Mouse (Mus musculus): ENCODE results near the gene B4galt7. TPM values are rescaled to one million over a fixed set of nuclear protein-coding genes. Genes with fewer than 3 reads are reported as not detected.

B4galt7 gene
- polyA plus RNA-seq, 1 experiment from 2014 or later: 27.7 TPM

Other genes with a start within 250 kb of the B4galt7 start
- gene Lman2, start 237.1 kb upstream of the B4galt7 start, polyA plus RNA-seq (2014; fragmentation: Nextera tagmentation; extraction: Ambion mirVana): 64.8 and 77.3 TPM in 2 replicates
- 0.42 and 0.48 TPM in 2 replicates for gene Rgs14, start 230.2 kb upstream of the B4galt7 start, polyA plus RNA-seq (2014; fragmentation: Nextera tagmentation; extraction: Ambion mirVana)
- not detected in 2 replicates for gene Slc34a1, start 201.7 kb upstream of the B4galt7 start, polyA plus RNA-seq (2014; fragmentation: Nextera tagmentation; extraction: Ambion mirVana)
- gene Pfn3, start 184.7 kb upstream of the B4galt7 start, polyA plus RNA-seq (2014; fragmentation: Nextera tagmentation; extraction: Ambion mirVana): not detected in 2 replicates
- gene F12, start 173.1 kb upstream of the B4galt7 start, polyA plus RNA-seq (2014; fragmentation: Nextera tagmentation; extraction: Ambion mirVana): 0.28 TPM in 1 of 2 replicates, not detected in the other
- 37.6 and 52.3 TPM in 2 replicates for gene Grk6, start 154.8 kb upstream of the B4galt7 start, polyA plus RNA-seq (2014; fragmentation: Nextera tagmentation; extraction: Ambion mirVana)
- gene Prr7, start 135.6 kb upstream of the B4galt7 start, polyA plus RNA-seq (2014; fragmentation: Nextera tagmentation; extraction: Ambion mirVana): 2.4 and 2.5 TPM in 2 replicates
- 277 and 314 TPM in 2 replicates for gene Dbn1, start 111.8 kb upstream of the B4galt7 start, polyA plus RNA-seq (2014; fragmentation: Nextera tagmentation; extraction: Ambion mirVana)
- gene Pdlim7, start 86.2 kb upstream of the B4galt7 start, polyA plus RNA-seq (2014; fragmentation: Nextera tagmentation; extraction: Ambion mirVana): 135 and 152 TPM in 2 replicates
- 2.2 and 2.8 TPM in 2 replicates for gene Dok3, start 70.6 kb upstream of the B4galt7 start, polyA plus RNA-seq (2014; fragmentation: Nextera tagmentation; extraction: Ambion mirVana)
- gene Ddx41, start 63.2 kb upstream of the B4galt7 start, polyA plus RNA-seq (2014; fragmentation: Nextera tagmentation; extraction: Ambion mirVana): 67.6 and 75.0 TPM in 2 replicates
- gene Fam193b, start 28.8 kb upstream of the B4galt7 start, polyA plus RNA-seq (2014; fragmentation: Nextera tagmentation; extraction: Ambion mirVana): 44.5 and 45.9 TPM in 2 replicates
- gene Tmed9, start 26.2 kb upstream of the B4galt7 start, polyA plus RNA-seq (2014; fragmentation: Nextera tagmentation; extraction: Ambion mirVana): 50.1 and 63.8 TPM in 2 replicates
- gene Caml, start 23.1 kb downstream of the B4galt7 start, polyA plus RNA-seq (2014; fragmentation: Nextera tagmentation; extraction: Ambion mirVana): 70.5 and 73.4 TPM in 2 replicates
- gene Ddx46, start 35.1 kb downstream of the B4galt7 start, polyA plus RNA-seq (2014; fragmentation: Nextera tagmentation; extraction: Ambion mirVana): 47.2 and 50.8 TPM in 2 replicates
- 69.5 and 74.3 TPM in 2 replicates for gene B230219D22Rik, start 93.2 kb downstream of the B4galt7 start, polyA plus RNA-seq (2014; fragmentation: Nextera tagmentation; extraction: Ambion mirVana)
- 103 and 108 TPM in 2 replicates for gene Txndc15, start 114.8 kb downstream of the B4galt7 start, polyA plus RNA-seq (2014; fragmentation: Nextera tagmentation; extraction: Ambion mirVana)
- gene Pcbd2, start 127.5 kb downstream of the B4galt7 start, polyA plus RNA-seq (2014; fragmentation: Nextera tagmentation; extraction: Ambion mirVana): 27.9 and 29.9 TPM in 2 replicates
- 0.15 TPM in 1 of 2 replicates, not detected in the other for gene Catsper3, start 184.7 kb downstream of the B4galt7 start, polyA plus RNA-seq (2014; fragmentation: Nextera tagmentation; extraction: Ambion mirVana)
- 0.25 and 0.43 TPM in 2 replicates for gene Pitx1, start 236.3 kb downstream of the B4galt7 start, polyA plus RNA-seq (2014; fragmentation: Nextera tagmentation; extraction: Ambion mirVana)